Mouse (Mus musculus): ENCODE measurements at regions not wholly inside any gene's neighbourhood (a gene's known extent, or its start where the extent isn't known, plus 50 kb on each side); places are given as distances from the start of the nearest gene placed in this dataset.
A peak's percentile ranks its signal among the peaks of the same experiment; 100 is the strongest.

DNA sequence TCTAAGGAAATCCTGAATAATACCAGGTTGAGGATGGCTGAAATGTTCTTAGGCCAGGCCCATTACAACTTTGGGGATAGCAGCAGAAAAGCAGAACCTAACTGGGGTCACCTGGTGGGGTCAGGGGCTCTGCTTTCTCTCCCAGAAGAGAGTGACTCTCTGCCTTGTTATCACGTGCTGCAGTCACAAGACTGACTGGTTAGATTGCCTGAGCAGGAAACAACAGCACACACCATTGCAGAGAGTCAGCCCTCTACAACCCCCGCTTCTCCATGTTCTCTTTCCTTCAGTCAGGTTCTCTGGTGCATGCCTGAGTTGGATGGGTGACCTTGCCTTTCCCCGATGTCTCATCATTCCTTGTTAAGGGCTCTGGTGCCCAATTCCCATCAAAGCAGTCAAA lies 91.2 kb upstream of the Hsd17b12 start:
- H3K9ac ChIP-seq (ENCODE audit: low read depth, low read length): no peak overlapping the region
- H3K36me3 ChIP-seq (ENCODE audit: control insufficient read depth, insufficient read depth, low read length): no peaks in the 10 kb centered on the region
- H3K4me2 ChIP-seq (ENCODE audit: low read depth, low read length): no peak overlapping the region
- H3K27ac ChIP-seq (ENCODE audit: low read length): no peak overlapping the region
- H3K27me3 ChIP-seq (replicated peaks; ENCODE audit: control insufficient read depth, insufficient read depth, low read length): peaks cover 39% of the 10 kb centered on the region
- H3K9me3 ChIP-seq (ENCODE audit: control insufficient read depth, low read length): no peaks in the 10 kb centered on the region
- ATAC-seq: no peak
- H3K4me1 ChIP-seq (ENCODE audit: control insufficient read depth, insufficient read depth, low read length): no peaks in the 10 kb centered on the region
- whole genome bisulfite sequencing: 52% methylated on average over 3 of the region's 3 CpGs
- H3K4me3 ChIP-seq (ENCODE audit: low read length): no peak overlapping the region

DNA sequence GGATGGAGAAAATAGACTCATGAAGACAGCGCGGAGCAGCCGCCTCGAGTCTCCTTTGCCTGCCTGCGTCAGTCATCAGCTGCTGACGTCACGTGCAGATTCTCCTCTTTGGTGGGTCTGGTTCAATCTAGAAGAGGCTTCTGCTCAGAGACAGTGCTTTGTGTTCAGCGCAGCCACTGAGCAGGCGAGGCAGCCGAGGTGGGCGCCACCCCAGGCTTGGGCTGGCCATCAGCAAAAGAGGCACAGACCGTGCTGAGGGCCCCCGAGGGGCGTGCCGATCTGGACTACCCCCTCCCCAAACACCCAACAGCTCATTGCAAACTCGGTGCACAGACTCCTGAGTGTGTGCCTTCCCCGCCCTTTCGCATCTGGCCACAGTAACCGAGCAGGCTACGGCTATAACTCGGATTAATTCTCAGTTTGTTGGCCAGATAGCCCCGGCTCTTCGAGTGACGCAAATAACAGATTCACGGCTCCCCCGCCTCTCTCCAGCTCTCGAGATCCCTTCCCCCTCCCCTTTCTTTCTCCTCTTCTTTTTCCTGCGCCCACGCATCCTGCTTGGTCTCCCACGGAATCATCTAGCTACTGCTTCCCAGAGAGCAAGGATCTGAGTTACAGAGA lies 89.2 kb upstream of the Hsd17b12 start:
- 1% methylated on average over 30 of the region's 30 CpGs for WGBS
- Histone ChIP-seq H3K27me3 (replicated peaks; ENCODE audit: control insufficient read depth, insufficient read depth, low read length) (peaks cover 59% of the 10 kb centered on the region), H3K36me3 (ENCODE audit: control insufficient read depth, insufficient read depth, low read length) (no peaks in the 10 kb centered on the region), H3K9me3 (ENCODE audit: control insufficient read depth, low read length) (no peaks in the 10 kb centered on the region), H3K27ac (ENCODE audit: low read length) (no peak overlapping the region; the same call in 1 of the 2 replicates), H3K4me3 (ENCODE audit: low read length) (peak overlapping the region; percentile 16; the same call in 1 of the 2 replicates), H3K4me2 (ENCODE audit: low read depth, low read length) (peak overlapping the region; percentile 12; the same call in 1 of the 2 replicates), H3K9ac (ENCODE audit: low read depth, low read length) (no peak overlapping the region), H3K4me1 (ENCODE audit: control insufficient read depth, insufficient read depth, low read length) (no peaks in the 10 kb centered on the region)
- peak; percentile 54 for ATAC-seq

GRCm38 (mm10) chr2:94246180-94246611 lies 88.4 kb upstream of the Hsd17b12 start:
- no peak overlapping the region for H3K9ac ChIP-seq (ENCODE audit: low read depth, low read length)
- no peak overlapping the region for H3K27ac ChIP-seq (ENCODE audit: low read length)
- H3K4me1 ChIP-seq (ENCODE audit: control insufficient read depth, insufficient read depth, low read length): no peaks in the 10 kb centered on the region
- no peaks in the 10 kb centered on the region for H3K36me3 ChIP-seq (ENCODE audit: control insufficient read depth, insufficient read depth, low read length)
- H3K9me3 ChIP-seq (ENCODE audit: control insufficient read depth, low read length): no peaks in the 10 kb centered on the region
- no peak for ATAC-seq
- H3K4me3 ChIP-seq (ENCODE audit: low read length): no peak overlapping the region
- no peak overlapping the region for H3K4me2 ChIP-seq (ENCODE audit: low read depth, low read length)
- 43% methylated on average over 9 of the region's 9 CpGs for WGBS
- H3K27me3 ChIP-seq (replicated peaks; ENCODE audit: control insufficient read depth, insufficient read depth, low read length): peaks cover 66% of the 10 kb centered on the region

DNA sequence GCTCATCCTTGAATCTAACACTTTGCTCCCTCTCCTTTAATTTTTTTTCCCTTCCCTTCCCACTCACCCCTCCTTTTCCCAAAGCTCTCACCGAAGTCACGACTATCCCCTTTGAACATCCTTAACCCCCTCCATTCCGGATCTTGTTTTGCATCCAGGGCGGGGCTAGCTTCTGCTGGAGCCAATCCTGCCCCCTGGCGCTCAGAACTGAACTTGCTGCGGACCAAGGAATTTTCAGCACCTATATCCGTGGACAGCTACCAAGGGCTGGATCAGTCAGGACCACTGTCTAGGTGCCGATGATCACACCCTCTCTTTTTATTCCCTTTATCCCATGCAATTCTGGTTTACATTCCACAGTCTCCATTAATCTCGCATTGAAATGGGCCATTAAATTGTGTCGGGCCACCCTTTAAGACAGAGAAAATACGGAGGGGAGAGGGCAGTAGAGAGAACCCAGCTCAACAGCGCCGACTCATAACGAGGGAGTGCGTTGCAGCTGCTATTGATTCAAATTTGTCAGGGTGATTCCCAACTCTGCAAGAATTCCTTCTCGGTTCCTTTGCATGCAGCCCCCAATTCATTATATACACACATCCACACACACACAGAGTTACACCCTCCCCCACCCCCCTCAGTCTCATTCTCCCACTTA lies 87.7 kb upstream of the Hsd17b12 start:
- H3K36me3 ChIP-seq (ENCODE audit: control insufficient read depth, insufficient read depth, low read length): no peaks in the 10 kb centered on the region
- peaks cover 74% of the 10 kb centered on the region for H3K27me3 ChIP-seq (replicated peaks; ENCODE audit: control insufficient read depth, insufficient read depth, low read length)
- H3K9me3 ChIP-seq (ENCODE audit: control insufficient read depth, low read length): no peaks in the 10 kb centered on the region
- no peak overlapping the region for H3K4me3 ChIP-seq (ENCODE audit: low read length)
- H3K27ac ChIP-seq (ENCODE audit: low read length): no peak overlapping the region
- H3K4me1 ChIP-seq (ENCODE audit: control insufficient read depth, insufficient read depth, low read length): no peaks in the 10 kb centered on the region
- no peak overlapping the region for H3K9ac ChIP-seq (ENCODE audit: low read depth, low read length)
- ATAC-seq: peak; percentile 62
- no peak overlapping the region for H3K4me2 ChIP-seq (ENCODE audit: low read depth, low read length)
- 2% methylated on average over 16 of the region's 16 CpGs for WGBS

DNA sequence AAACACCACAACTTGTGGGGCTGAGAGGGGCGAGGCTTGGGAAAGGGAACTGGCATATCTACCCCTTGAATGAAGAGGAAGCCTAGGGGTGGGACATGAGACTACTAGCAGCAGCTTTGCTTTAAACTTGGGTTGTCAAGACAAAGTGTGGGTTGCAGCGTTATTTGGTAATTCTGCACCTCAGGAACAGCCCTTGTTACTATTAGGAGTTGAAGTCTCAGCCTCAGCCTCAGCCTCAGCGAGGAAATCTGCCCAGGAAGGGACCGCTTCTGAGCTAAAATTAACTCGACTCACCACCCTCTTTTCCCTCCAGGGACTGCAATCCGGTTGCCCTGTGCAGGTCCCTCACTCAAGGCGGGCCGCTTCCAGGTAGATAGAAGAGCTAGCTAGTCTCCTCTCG lies 86.4 kb upstream of the Hsd17b12 start:
- Histone ChIP-seq H3K9me3 (ENCODE audit: control insufficient read depth, low read length) (no peaks in the 10 kb centered on the region), H3K27me3 (replicated peaks; ENCODE audit: control insufficient read depth, insufficient read depth, low read length) (peaks cover 86% of the 10 kb centered on the region), H3K4me2 (ENCODE audit: low read depth, low read length) (no peak overlapping the region), H3K4me3 (ENCODE audit: low read length) (no peak overlapping the region), H3K27ac (ENCODE audit: low read length) (no peak overlapping the region), H3K9ac (ENCODE audit: low read depth, low read length) (no peak overlapping the region), H3K36me3 (ENCODE audit: control insufficient read depth, insufficient read depth, low read length) (no peaks in the 10 kb centered on the region), H3K4me1 (ENCODE audit: control insufficient read depth, insufficient read depth, low read length) (no peaks in the 10 kb centered on the region)
- ATAC-seq: no peak
- WGBS: 4% methylated on average over 9 of the region's 9 CpGs

DNA sequence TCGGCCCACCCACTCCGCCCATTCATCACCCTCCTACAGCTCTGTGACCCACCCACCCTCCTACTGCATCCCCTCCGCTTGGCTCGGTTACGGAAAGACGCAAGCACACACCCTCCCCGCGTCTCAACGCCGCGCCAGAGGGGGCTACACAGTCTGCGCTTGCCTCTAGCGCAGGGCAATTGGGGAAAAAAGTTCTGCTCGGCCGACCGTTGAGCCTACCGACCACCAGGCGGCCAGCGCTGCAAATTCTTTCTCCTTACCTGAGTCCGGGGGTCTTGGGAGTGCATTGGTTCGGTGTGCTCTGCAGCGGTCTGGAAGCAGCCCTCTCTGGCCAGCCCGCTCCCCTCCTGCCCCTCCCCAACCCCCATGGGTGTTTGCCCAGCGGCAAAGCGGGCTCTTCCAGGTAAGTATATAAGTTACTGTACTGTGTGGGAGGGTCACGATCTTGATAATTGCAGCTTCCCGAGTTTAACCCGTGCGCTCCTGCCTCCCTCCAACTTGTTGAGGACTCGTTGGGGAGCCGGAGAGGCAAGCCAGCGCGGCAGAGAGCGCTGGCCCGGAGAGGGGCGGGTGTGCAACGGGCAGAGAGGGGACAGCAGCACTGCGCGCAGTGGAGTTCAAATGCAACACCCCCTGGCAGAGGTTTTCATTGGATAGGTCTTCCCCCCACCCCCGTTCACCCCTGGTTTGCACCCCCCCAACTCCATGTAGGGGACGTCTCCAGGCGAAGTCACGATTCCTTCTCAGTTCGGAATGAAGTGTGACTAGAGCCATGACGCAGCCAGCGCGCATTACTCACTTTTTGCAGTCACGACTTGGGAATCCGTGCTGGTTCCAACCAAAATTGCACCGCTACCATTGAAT lies 85.5 kb upstream of the Hsd17b12 start:
- ATAC-seq: no peak
- Histone ChIP-seq H3K4me1 (ENCODE audit: control insufficient read depth, insufficient read depth, low read length) (no peaks in the 10 kb centered on the region), H3K27me3 (replicated peaks; ENCODE audit: control insufficient read depth, insufficient read depth, low read length) (peaks cover 88% of the 10 kb centered on the region), H3K36me3 (ENCODE audit: control insufficient read depth, insufficient read depth, low read length) (no peaks in the 10 kb centered on the region), H3K4me3 (ENCODE audit: low read length) (0 out of 2 replicates have a peak overlapping the region, but pooled peaks have one; percentile 2), H3K9me3 (ENCODE audit: control insufficient read depth, low read length) (no peaks in the 10 kb centered on the region), H3K9ac (ENCODE audit: low read depth, low read length) (no peak overlapping the region), H3K27ac (ENCODE audit: low read length) (no peak overlapping the region), H3K4me2 (ENCODE audit: low read depth, low read length) (0 out of 2 replicates have a peak overlapping the region, but pooled peaks have one; percentile 7)
- WGBS: under 1% methylated on average over 50 of the region's 50 CpGs

GRCm38 (mm10) chr2:94242406-94243052 lies 84.8 kb upstream of the Hsd17b12 start:
- H3K4me3 ChIP-seq (ENCODE audit: low read length): no peak overlapping the region
- WGBS: under 1% methylated on average over 7 of the region's 7 CpGs

GRCm38 (mm10) chr2:94242051-94242397 lies 84.3 kb upstream of the Hsd17b12 start:
- no peak overlapping the region for H3K27ac ChIP-seq (ENCODE audit: low read length)
- no peaks in the 10 kb centered on the region for H3K4me1 ChIP-seq (ENCODE audit: control insufficient read depth, insufficient read depth, low read length)
- 6% methylated on average over 4 of the region's 4 CpGs for WGBS
- H3K9ac ChIP-seq (ENCODE audit: low read depth, low read length): no peak overlapping the region
- no peaks in the 10 kb centered on the region for H3K9me3 ChIP-seq (ENCODE audit: control insufficient read depth, low read length)
- ATAC-seq: no peak
- H3K4me3 ChIP-seq (ENCODE audit: low read length): no peak overlapping the region
- H3K27me3 ChIP-seq (replicated peaks; ENCODE audit: control insufficient read depth, insufficient read depth, low read length): peaks cover 82% of the 10 kb centered on the region
- H3K4me2 ChIP-seq (ENCODE audit: low read depth, low read length): no peak overlapping the region
- H3K36me3 ChIP-seq (ENCODE audit: control insufficient read depth, insufficient read depth, low read length): no peaks in the 10 kb centered on the region

More at GRCm38 (mm10) chr2:94242406-94243052, 84.8 kb upstream of the Hsd17b12 start:
- H3K36me3 ChIP-seq (ENCODE audit: control insufficient read depth, insufficient read depth, low read length): no peaks in the 10 kb centered on the region
- 0 out of 2 replicates have a peak overlapping the region, but pooled peaks have one; percentile 7 for H3K4me2 ChIP-seq (ENCODE audit: low read depth, low read length)
- H3K9ac ChIP-seq (ENCODE audit: low read depth, low read length): no peak overlapping the region
- no peak overlapping the region for H3K27ac ChIP-seq (ENCODE audit: low read length)
- H3K4me1 ChIP-seq (ENCODE audit: control insufficient read depth, insufficient read depth, low read length): no peaks in the 10 kb centered on the region
- no peaks in the 10 kb centered on the region for H3K9me3 ChIP-seq (ENCODE audit: control insufficient read depth, low read length)
- no peak for ATAC-seq
- peaks cover 85% of the 10 kb centered on the region for H3K27me3 ChIP-seq (replicated peaks; ENCODE audit: control insufficient read depth, insufficient read depth, low read length)
